In the genomic region with DNA sequence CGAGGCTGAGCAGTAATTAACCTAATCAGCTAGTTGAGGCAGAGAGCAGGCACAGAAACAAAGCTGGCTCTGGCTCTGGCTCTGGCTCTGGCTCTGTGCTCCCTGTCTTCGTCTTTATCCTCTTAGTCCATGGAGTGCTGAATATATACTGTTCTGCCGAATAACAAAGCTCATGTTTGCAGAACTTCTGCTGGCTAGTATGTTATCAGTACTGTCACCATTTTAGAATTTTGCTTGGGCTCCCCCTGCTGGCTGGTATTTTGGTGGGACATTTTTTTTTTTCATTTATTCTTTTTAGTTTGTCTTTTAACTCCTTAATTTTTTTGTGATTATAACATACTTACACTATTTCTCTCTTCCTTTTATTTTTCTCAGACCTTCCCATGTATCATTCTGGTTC, we compare ENCODE assay signal across 7 mouse cellular contexts.
DNase-seq lines count a peak whose midpoint lies in the region; ATAC-seq and TF ChIP-seq lines count a peak whose summit lies in the region.

No protein-coding gene starts in this region.

- H3K4me3 ChIP-seq in liver, adult 2 months (ENCODE audit: insufficient read depth, low read depth, low read length), result no peak overlapping the region
- no peak overlapping the region for H3K4me3 ChIP-seq in liver, embryonic 12.5 days
- H3K4me3 ChIP-seq in heart, embryonic 10.5 days, result no peak overlapping the region
- H3K4me3 ChIP-seq in limb, embryonic 11.5 days (ENCODE audit: low read depth, low read length), result no peak overlapping the region

- no peak for TF ChIP-seq POLR2A in liver, adult 2 months (IDR thresholded peaks at IDR 0.05; ENCODE audit: extremely low read depth, insufficient read depth, low read length)

- H3K27me3 ChIP-seq in liver, adult 2 months (ENCODE audit: control insufficient read depth, insufficient read depth, low read length), result no peaks in the 10 kb centered on the region
- H3K27me3 ChIP-seq in liver, embryonic 12.5 days (replicated peaks), result no peaks in the 10 kb centered on the region
- no peaks in the 10 kb centered on the region for H3K27me3 ChIP-seq in heart, embryonic 10.5 days (ENCODE audit: insufficient read depth, poor library complexity, severe bottlenecking)
- H3K27me3 ChIP-seq in limb, embryonic 11.5 days (ENCODE audit: control insufficient read depth, insufficient read depth, low read length), result no peaks in the 10 kb centered on the region

- H3K79me2 ChIP-seq in liver, adult 2 months (ENCODE audit: control insufficient read depth, insufficient read depth, low read length), result no peaks in the 10 kb centered on the region

- 16% methylated on average over 3 of the region's 3 CpGs for WGBS in liver, adult 2 months
- WGBS in liver, embryonic 12.5 days (ENCODE audit: insufficient replicate concordance), result 26% methylated on average over 3 of the region's 3 CpGs
- WGBS in heart, embryonic 10.5 days, result 22% methylated on average over 3 of the region's 3 CpGs
- WGBS in limb, embryonic 11.5 days, result 71% methylated on average over 3 of the region's 3 CpGs

- no peak overlapping the region for H3K9ac ChIP-seq in liver, adult 2 months (ENCODE audit: low read depth, low read length)
- H3K9ac ChIP-seq in liver, embryonic 12.5 days, result no peak overlapping the region
- no peak overlapping the region for H3K9ac ChIP-seq in limb, embryonic 11.5 days (ENCODE audit: low read length)

- H3K36me3 ChIP-seq in liver, adult 2 months (ENCODE audit: control insufficient read depth, insufficient read depth, low read length), result no peaks in the 10 kb centered on the region
- H3K36me3 ChIP-seq in liver, embryonic 12.5 days, result no peaks in the 10 kb centered on the region
- no peaks in the 10 kb centered on the region for H3K36me3 ChIP-seq in heart, embryonic 10.5 days
- H3K36me3 ChIP-seq in limb, embryonic 11.5 days (ENCODE audit: control insufficient read depth, insufficient read depth, low read length), result no peaks in the 10 kb centered on the region

- no peaks in the 10 kb centered on the region for H3K4me1 ChIP-seq in liver, adult 2 months (ENCODE audit: control insufficient read depth, insufficient read depth, low read length)
- no peaks in the 10 kb centered on the region for H3K4me1 ChIP-seq in liver, embryonic 12.5 days
- peaks cover 12% of the 10 kb centered on the region; the same call in 1 of the 2 replicates for H3K4me1 ChIP-seq in heart, embryonic 10.5 days
- no peaks in the 10 kb centered on the region for H3K4me1 ChIP-seq in limb, embryonic 11.5 days (ENCODE audit: control insufficient read depth, insufficient read depth, low read length)

- DNase-seq in liver, adult 2 months (ENCODE audit: extremely low read depth, low read depth, low spot score), result peak; percentile 28
- DNase-seq in Muller cell, postnatal 12 days (ENCODE audit: inconsistent ontology term), result peak; percentile 23
- DNase-seq in c-Kit-positive CD71-negative TER-119-negative erythroid progenitor cells, embryonic 14.5 days (ENCODE audit: low read depth), result peak; percentile 33
- peak; percentile 69 for DNase-seq in heart, embryonic 10.5 days (ENCODE audit: low spot score)
- DNase-seq in limb, embryonic 11.5 days (ENCODE audit: low spot score), result peak; percentile 53
- peak; percentile 5 to 67 for DNase-seq in spleen, adult 18-20 months

- H3K27ac ChIP-seq in liver, adult 2 months (replicated peaks; ENCODE audit: insufficient read depth, low read depth, low read length), result no peak overlapping the region
- no peak overlapping the region for H3K27ac ChIP-seq in liver, embryonic 12.5 days
- H3K27ac ChIP-seq in heart, embryonic 10.5 days, result no peak overlapping the region
- H3K27ac ChIP-seq in limb, embryonic 11.5 days (replicated peaks; ENCODE audit: low read depth, low read length), result no peak overlapping the region

- no peak overlapping the region for H3K4me2 ChIP-seq in liver, embryonic 12.5 days
- H3K4me2 ChIP-seq in limb, embryonic 11.5 days (ENCODE audit: low read depth, severe bottlenecking), result no peak overlapping the region

- no peaks in the 10 kb centered on the region for H3K9me3 ChIP-seq in liver, embryonic 12.5 days (replicated peaks)
- H3K9me3 ChIP-seq in heart, embryonic 10.5 days, result no peaks in the 10 kb centered on the region
- H3K9me3 ChIP-seq in limb, embryonic 11.5 days (ENCODE audit: control insufficient read depth, low read length), result no peaks in the 10 kb centered on the region

- peak; percentile 23; the same call in 1 of the 2 replicates for TF ChIP-seq CTCF in liver, adult 2 months (IDR thresholded peaks at IDR 0.05; ENCODE audit: low read depth, low read length)

- ATAC-seq in liver, embryonic 12.5 days, result no peak
- no peak for ATAC-seq in limb, embryonic 11.5 days (ENCODE audit: insufficient number of reproducible peaks, low FRiP score, low TSS enrichment, low read depth)
